Mouse (Mus musculus) intestine, embryonic 14.5 days (tissue): ENCODE results near the gene Emc9. TPM values are rescaled to one million over a fixed set of nuclear protein-coding genes. Genes with fewer than 3 reads are reported as not detected.

Experiments used
- ATAC-seq: fragments of 200-750 bp; cut with Nextera tagmentation; replicated peaks from 2 replicates; pipeline ENCODE4 v1.8.0; 2017; ENCODE audit warnings: low read depth, moderate number of reproducible peaks, moderate TSS enrichment, moderate library complexity; ENCODE audit not compliant: low FRiP score, low TSS enrichment
- DNase-seq: peaks from one replicate; pipeline ENCODE4 v3.0.0-alpha.2; 2018; ENCODE audit warnings: low spot score
- H3K27ac ChIP-seq: fragments of 300-500 bp; sonication (generic); 2 replicates; pipeline ENCODE4 v1.5.1; 2014; ENCODE audit warnings: low read depth, mild to moderate bottlenecking, control low read depth
- H3K27me3 ChIP-seq: fragments of 300-500 bp; sonication (generic); replicated peaks from 2 replicates; pipeline ENCODE4 v1.6.1; 2014; ENCODE audit warnings: low read length, control low read depth; ENCODE audit not compliant: control insufficient read depth, insufficient read depth
- H3K36me3 ChIP-seq: fragments of 300-500 bp; sonication (generic); 2 replicates; pipeline ENCODE4 v1.6.1; 2014; ENCODE audit warnings: low read length, control low read depth; ENCODE audit not compliant: control insufficient read depth, insufficient read depth
- H3K4me1 ChIP-seq: fragments of 300-500 bp; sonication (generic); replicated peaks from 2 replicates; pipeline ENCODE4 v1.6.1; 2014; ENCODE audit warnings: low read length, control low read depth, mixed read lengths; ENCODE audit not compliant: control insufficient read depth, insufficient read depth
- H3K4me2 ChIP-seq: fragments of 300-500 bp; sonication (generic); 2 replicates; pipeline ENCODE4 v1.6.1; 2014; ENCODE audit warnings: low read length
- H3K4me3 ChIP-seq: fragments of 300-500 bp; sonication (generic); 2 replicates; pipeline ENCODE4 v1.5.1; 2014; ENCODE audit warnings: low read depth, low read length, control low read depth, mixed read lengths
- H3K9ac ChIP-seq: fragments of 300-500 bp; sonication (generic); 2 replicates; pipeline ENCODE4 v1.6.1; 2014; ENCODE audit warnings: mild to moderate bottlenecking, low read length
- H3K9me3 ChIP-seq: fragments of 300-500 bp; sonication (generic); 2 replicates; pipeline ENCODE4 v1.6.1; 2016; ENCODE audit warnings: low read length, control low read depth; ENCODE audit not compliant: control insufficient read depth
- WGBS: fragments of 180-500 bp; shearing (Covaris S2); extraction: QIAGEN DNeasy Blood & Tissue Kit; methylation state at CpG from one replicate; pipeline ENCODE4 v1.1.7; 2014; 5-methylcytosine and 5-hydroxymethylcytosine counted together
- polyA plus RNA-seq: library from polyadenylated mRNA; unstranded; fragments of >200 nt; fragmentation: Nextera tagmentation; extraction: Ambion mirVana; gene quantifications from 2 replicates; pipeline ENCODE4 v1.2.1, GENCODE M21; 2014

Gene Emc9
- polyA plus RNA-seq, 1 experiment from 2014 or later, result 7.0 TPM

GRCm38 (mm10) chr14:55559799-55560201 is 25.3 kb downstream of the Emc9 start, which contains the start of gene Dcaf11:
Gene Dcaf11 (plus strand): TSS chr14:55560006.
- H3K9me3 ChIP-seq, result no peaks in the 10 kb centered on the region
- no peak for DNase-seq
- WGBS, result under 1% methylated on average over 27 of the region's 27 CpGs
- H3K4me1 ChIP-seq, result peaks cover 20% of the 10 kb centered on the region
- peak within 1 kb of the TSS; percentile 92 for H3K27ac ChIP-seq
- peak; percentile 84 for ATAC-seq
- peak within 1 kb of the TSS; percentile 60 for H3K4me3 ChIP-seq
- no peaks in the 10 kb centered on the region for H3K27me3 ChIP-seq
- peak within 1 kb of the TSS; percentile 58 for H3K9ac ChIP-seq
- peak within 1 kb of the TSS; percentile 83 for H3K4me2 ChIP-seq
- H3K36me3 ChIP-seq, result peaks cover 22% of the 10 kb centered on the region

DNA sequence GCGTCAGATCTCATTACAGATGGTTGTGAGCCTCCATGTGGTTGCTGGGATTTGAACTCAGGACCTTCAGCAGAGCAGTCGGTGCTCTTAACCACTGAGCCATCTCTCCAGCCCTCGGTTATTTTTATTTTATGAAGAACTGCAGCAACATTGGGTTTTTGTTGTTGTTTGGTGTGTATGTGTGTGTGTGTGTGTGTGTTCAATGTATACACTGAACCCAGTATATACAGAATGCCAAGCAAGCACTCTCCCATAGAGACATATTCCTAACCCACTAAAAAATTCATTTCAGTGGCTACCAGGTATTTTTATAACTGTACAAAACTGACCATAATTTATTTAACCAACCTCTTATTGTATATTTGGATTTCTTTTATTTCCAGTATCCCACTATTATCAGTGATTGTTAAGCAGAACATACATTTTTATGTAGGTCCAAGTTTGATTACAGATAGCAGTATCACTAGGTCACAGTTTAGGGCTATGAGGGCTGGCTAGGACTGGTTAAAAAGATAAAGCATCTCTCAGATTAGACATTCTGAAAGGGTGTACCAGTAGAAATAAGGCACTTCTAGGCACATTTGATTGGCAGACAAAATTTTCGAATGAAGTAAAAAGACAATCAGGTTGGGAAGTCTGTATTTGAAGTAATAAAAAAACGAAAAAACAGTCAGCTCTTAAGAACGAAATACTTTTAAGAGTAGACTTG is 26.2 kb downstream of the Emc9 start:
- peaks cover 20% of the 10 kb centered on the region for H3K4me1 ChIP-seq
- H3K9me3 ChIP-seq, result no peaks in the 10 kb centered on the region
- peak overlapping the region; percentile 60 for H3K4me3 ChIP-seq
- peak overlapping the region; percentile 58 for H3K9ac ChIP-seq
- no peak for ATAC-seq
- 54% methylated on average over 6 of the region's 6 CpGs for WGBS
- peak overlapping the region; percentile 92; the same call in 1 of the 2 replicates for H3K27ac ChIP-seq
- peak overlapping the region; percentile 83 for H3K4me2 ChIP-seq
- DNase-seq, result no peak
- peaks cover 13% of the 10 kb centered on the region for H3K36me3 ChIP-seq
- no peaks in the 10 kb centered on the region for H3K27me3 ChIP-seq

DNA sequence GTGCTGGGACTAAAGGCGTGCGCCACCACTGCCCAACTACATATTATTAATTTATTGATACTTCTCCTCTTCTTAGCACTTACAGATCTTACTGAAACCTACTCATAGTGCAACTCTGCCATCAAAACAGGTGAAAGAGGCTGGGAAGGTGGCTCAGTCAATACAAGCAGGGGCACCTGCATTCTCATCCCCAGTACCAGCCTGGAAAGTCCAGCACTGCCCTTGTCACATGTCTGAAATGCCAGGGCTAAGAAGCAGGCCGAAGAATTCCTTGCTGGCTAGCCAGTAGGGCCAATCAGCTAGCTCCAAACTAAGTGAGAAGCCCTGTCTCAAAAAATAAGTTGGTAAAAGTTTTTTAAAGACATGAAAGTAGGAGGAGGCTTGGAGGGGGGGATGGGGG is 27.5 kb downstream of the Emc9 start:
- WGBS, result 86% methylated on average over 3 of the region's 3 CpGs
- no peak overlapping the region for H3K9ac ChIP-seq
- no peak overlapping the region for H3K4me2 ChIP-seq
- H3K36me3 ChIP-seq, result no peaks in the 10 kb centered on the region
- no peaks in the 10 kb centered on the region for H3K27me3 ChIP-seq
- no peaks in the 10 kb centered on the region for H3K9me3 ChIP-seq
- H3K27ac ChIP-seq, result no peak overlapping the region
- DNase-seq (no peak), ATAC-seq (no peak)
- peaks cover 20% of the 10 kb centered on the region for H3K4me1 ChIP-seq
- no peak overlapping the region for H3K4me3 ChIP-seq

GRCm38 (mm10) chr14:55557003-55557402 is 28.1 kb downstream of the Emc9 start:
- Histone ChIP-seq H3K36me3 (no peaks in the 10 kb centered on the region), H3K4me1 (peaks cover 20% of the 10 kb centered on the region), H3K9ac (no peak overlapping the region), H3K4me2 (no peak overlapping the region), H3K9me3 (no peaks in the 10 kb centered on the region), H3K4me3 (no peak overlapping the region), H3K27ac (0 out of 2 replicates have a peak overlapping the region, but pooled peaks have one; percentile 43), H3K27me3 (no peaks in the 10 kb centered on the region)
- ATAC-seq, result no peak
- peak; percentile 84 for DNase-seq
- 28% methylated on average over 5 of the region's 5 CpGs for WGBS

- H3K9me3 ChIP-seq, result no peaks in the 10 kb centered on the region
- H3K4me2 ChIP-seq, result no peak overlapping the region
- no peaks in the 10 kb centered on the region for H3K36me3 ChIP-seq
- no peaks in the 10 kb centered on the region for H3K27me3 ChIP-seq
- H3K27ac ChIP-seq, result no peak overlapping the region
- no peak overlapping the region for H3K4me3 ChIP-seq
- no peak for ATAC-seq
- no peak overlapping the region for H3K9ac ChIP-seq
- DNase-seq, result no peak
- 0 out of 2 replicates have a peak, but pooled peaks cover 10% of the 10 kb centered on the region for H3K4me1 ChIP-seq
- 79% methylated on average over 3 of the region's 3 CpGs for WGBS
Measured at GRCm38 (mm10) chr14:55555788-55556187, 29.3 kb downstream of the Emc9 start.

- Histone ChIP-seq H3K4me3 (no peak overlapping the region), H3K9ac (no peak overlapping the region), H3K4me1 (0 out of 2 replicates have a peak, but pooled peaks cover 10% of the 10 kb centered on the region), H3K27ac (no peak overlapping the region), H3K27me3 (no peaks in the 10 kb centered on the region), H3K4me2 (no peak overlapping the region), H3K9me3 (no peaks in the 10 kb centered on the region), H3K36me3 (peaks cover 8% of the 10 kb centered on the region)
- DNase-seq (no peak), ATAC-seq (no peak)
Measured at GRCm38 (mm10) chr14:55554635-55555034, 30.5 kb downstream of the Emc9 start.

DNA sequence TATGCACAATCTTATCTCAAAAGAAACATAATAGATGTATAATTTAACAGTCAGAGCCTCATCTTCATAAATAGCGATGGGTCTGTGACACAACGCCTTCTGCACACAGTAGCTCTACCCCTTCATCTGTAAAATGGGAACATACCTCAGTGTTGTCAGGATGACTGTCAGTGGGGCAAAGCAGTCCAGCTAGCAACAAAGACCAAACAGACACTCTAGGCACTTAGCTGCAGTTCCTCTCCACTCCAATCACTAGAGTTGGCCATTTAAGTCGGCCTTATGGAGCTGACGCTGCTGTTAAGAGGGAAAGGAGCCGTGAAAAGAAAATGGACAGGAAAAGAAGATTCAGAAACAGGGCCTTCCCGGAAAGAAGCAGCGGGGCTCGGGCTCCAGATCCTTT is 33.3 kb downstream of the Emc9 start:
- 90% methylated on average over 8 of the region's 8 CpGs for WGBS
- Histone ChIP-seq H3K27me3 (no peaks in the 10 kb centered on the region), H3K36me3 (peaks cover 36% of the 10 kb centered on the region), H3K9me3 (no peaks in the 10 kb centered on the region), H3K4me2 (no peak overlapping the region), H3K27ac (no peak overlapping the region), H3K9ac (no peak overlapping the region), H3K4me1 (no peaks in the 10 kb centered on the region), H3K4me3 (no peak overlapping the region)
- ATAC-seq (no peak), DNase-seq (no peak)

DNA sequence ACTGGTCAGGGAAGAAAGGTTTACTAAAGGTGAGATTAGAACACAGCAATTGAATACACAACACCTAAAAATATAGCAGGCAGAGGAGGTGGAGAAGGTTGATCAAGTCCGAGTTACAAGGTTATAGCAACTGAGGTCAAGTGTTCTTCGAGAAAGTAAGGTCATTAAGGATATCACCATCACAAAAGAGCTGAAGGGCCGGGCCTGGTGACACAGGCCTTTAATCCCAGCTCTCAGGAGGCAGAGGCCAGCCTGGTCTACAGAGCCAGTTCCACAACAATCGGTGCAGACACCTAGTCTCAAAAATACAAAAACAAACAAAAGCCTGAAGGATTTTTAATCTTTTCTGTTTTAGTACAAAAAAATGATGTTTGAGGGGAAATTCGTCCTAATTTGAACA is 33.8 kb downstream of the Emc9 start:
- DNase-seq (no peak), ATAC-seq (no peak)
- Histone ChIP-seq H3K27me3 (no peaks in the 10 kb centered on the region), H3K27ac (no peak overlapping the region), H3K4me3 (no peak overlapping the region), H3K9me3 (no peaks in the 10 kb centered on the region), H3K4me2 (no peak overlapping the region), H3K9ac (no peak overlapping the region), H3K36me3 (peaks cover 41% of the 10 kb centered on the region), H3K4me1 (no peaks in the 10 kb centered on the region)
- WGBS, result 65% methylated on average over 5 of the region's 5 CpGs

DNA sequence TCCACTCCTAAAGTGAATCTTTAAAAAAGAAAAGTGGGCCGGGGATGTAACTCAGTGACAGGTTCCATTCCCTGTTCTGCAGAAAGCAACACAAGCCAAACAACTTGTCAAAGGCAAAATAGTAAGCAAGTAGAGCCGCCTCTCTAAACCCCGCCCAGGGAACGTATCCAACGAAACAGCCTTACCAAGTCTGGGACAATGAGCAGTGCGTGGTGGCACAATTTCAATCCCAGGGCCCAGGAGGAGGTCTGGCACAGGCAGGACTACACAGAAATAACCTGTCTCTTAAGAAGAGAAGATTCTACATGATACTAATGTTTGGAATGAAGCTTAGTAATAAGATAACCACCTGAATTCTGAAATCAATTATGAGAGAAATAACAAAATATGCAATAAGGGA is 34.9 kb downstream of the Emc9 start:
- Histone ChIP-seq H3K4me3 (no peak overlapping the region), H3K4me1 (no peaks in the 10 kb centered on the region), H3K36me3 (peaks cover 52% of the 10 kb centered on the region), H3K27ac (no peak overlapping the region), H3K27me3 (no peaks in the 10 kb centered on the region), H3K9ac (no peak overlapping the region), H3K4me2 (no peak overlapping the region), H3K9me3 (no peaks in the 10 kb centered on the region)
- 87% methylated on average over 6 of the region's 6 CpGs for WGBS
- DNase-seq (no peak), ATAC-seq (no peak)
